Mouse (Mus musculus) granulocyte monocyte progenitor cell, adult 5-6 weeks (primary cell): Measurements from ENCODE around the gene Col3a1. TPM values are rescaled to one million over a fixed set of nuclear protein-coding genes. Genes with fewer than 3 reads are reported as not detected.

ENCODE experiments used
- ATAC-seq: replicated peaks from 2 replicates; pipeline ENCODE4 v1.8.0; 2016; ENCODE audit warnings: mild to moderate bottlenecking, moderate TSS enrichment, inconsistent platforms; ENCODE audit not compliant: poor library complexity, severe bottlenecking
- total RNA-seq, 2 experiments: library from RNA; stranded (forward) in 1 of 2; stranded (reverse) in 1 of 2; fragments of 200-712, 200-1000 nt in 1 of 2; fragments of >200 nt in 1 of 2; fragmentation: Nextera tagmentation in 1 of 2; gene quantifications; 2 replicates each; pipeline ENCODE4 v1.2.3; 2014 to 2017

Col3a1 gene
- total RNA-seq, 2 experiments from 2014 or later: not detected

GRCm38 (mm10) chr1:45379992-45380690, 68.8 kb downstream of the Col3a1 start:
- ATAC-seq: no peak

DNA sequence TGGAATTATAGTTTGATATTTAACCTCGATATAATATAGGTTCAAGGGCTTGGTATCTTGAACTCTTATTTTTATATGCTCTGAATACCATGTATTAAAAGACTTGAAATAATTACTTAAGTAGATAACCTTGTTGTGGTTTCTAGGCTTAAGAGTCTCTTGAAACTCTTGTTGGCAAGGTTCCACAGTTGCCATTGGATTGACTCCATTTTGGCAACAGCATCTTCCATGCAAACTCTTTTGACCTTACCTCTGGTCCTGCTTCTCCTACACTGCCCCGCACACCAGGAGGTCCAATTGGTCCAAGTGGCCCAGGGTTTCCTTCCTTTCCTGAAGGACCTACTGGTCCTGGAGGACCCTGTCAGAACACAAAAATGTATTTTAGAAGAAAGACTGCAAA, 70.5 kb downstream of the Col3a1 start:
- ATAC-seq: no peak

Other genes with a start within 250 kb of the Col3a1 start
- not detected in 2 replicates for gene Col5a2, start 191.7 kb downstream of the Col3a1 start, total RNA-seq (2014; fragmentation: Nextera tagmentation)
- not detected in 2 replicates for gene Col5a2, start 191.7 kb downstream of the Col3a1 start, total RNA-seq (2017)